Mouse (Mus musculus): Measurements from ENCODE around the gene Unc13b. TPM values are rescaled to one million over a fixed set of nuclear protein-coding genes. Genes with fewer than 3 reads are reported as not detected.

The Unc13b gene
- polyA plus RNA-seq, 1 experiment = 0.08 TPM

DNA sequence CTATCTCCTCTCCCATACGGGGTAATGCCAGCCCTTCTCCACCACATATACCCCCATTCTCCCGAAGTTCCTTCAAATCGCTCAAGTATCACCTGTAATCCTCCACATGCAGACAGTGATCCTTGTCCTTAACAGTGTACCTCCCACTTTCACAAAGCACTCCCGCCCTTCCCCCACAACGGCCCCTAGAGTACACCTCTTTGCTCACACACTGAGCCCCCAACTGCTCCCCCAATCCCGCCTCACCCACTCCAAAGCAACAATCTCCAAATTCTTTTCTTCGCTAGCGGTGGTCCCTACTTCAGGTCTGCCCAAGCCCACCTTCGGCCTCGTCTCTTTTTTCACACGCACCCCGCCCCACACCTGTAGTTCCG is 13.5 kb upstream of the Unc13b start:
- Histone ChIP-seq H3K79me3 (ENCODE audit: low read depth) (no peaks in the 10 kb centered on the region), H3K4me3 (ENCODE audit: insufficient read depth, poor library complexity, severe bottlenecking) (peak overlapping the region; percentile 31), H3K36me3 (ENCODE audit: control insufficient read depth, insufficient read depth) (no peaks in the 10 kb centered on the region), H3ac (ENCODE audit: control insufficient read depth, insufficient read length, low read depth) (no peak overlapping the region), H3K79me2 (ENCODE audit: control insufficient read depth, insufficient read depth) (no peaks in the 10 kb centered on the region), H3K27me3 (ENCODE audit: control insufficient read depth, insufficient read depth, insufficient read length) (no peaks in the 10 kb centered on the region)
- no peak for TF ChIP-seq MYOG (IDR thresholded peaks at IDR 0.05; ENCODE audit: control insufficient read depth, extremely low read depth, insufficient read length)
- no peak for TF ChIP-seq MAX (IDR thresholded peaks at IDR 0.05)

DNA sequence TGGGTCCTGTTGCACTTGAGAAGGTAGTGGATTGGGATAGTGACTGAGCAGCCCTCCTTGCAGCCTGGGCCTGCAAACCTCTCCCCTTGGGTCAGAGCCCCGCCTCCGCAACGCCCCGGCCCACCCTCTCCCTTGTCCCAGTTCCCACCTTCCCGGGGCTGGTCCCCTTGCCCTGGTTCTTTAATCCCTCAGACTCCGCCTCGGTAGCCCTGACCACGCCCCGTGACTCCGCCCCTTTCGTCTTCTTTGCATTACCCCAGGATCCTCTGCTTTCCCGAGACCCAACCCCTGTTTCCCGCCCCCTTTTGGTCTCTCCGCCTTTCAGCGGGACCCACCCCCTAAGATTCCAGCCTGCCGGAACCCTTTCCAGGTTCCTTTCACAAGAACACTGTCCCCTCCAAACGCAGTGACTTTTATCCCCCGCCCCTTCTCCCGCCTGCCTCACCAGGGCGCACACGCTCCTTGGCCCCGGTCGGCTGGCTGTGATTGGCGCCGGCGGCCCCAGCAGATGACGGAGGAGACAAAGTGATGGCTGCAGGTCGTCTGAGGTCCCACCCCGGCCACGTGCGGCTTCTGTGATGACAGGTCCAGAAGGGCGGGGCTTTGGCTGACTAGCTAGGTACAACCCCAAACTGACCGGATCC is 13.0 kb upstream of the Unc13b start, which contains the start of gene Fam214b:
TSS of gene Fam214b (minus strand) at position 562 of the 644 bp plus-strand sequence.
- no peaks in the 10 kb centered on the region for H3K79me3 ChIP-seq (ENCODE audit: low read depth)
- no peaks in the 10 kb centered on the region for H3K79me2 ChIP-seq (ENCODE audit: control insufficient read depth, insufficient read depth)
- H3K36me3 ChIP-seq (ENCODE audit: control insufficient read depth, insufficient read depth) = no peaks in the 10 kb centered on the region
- peak within 1 kb of the TSS; percentile 31 for H3K4me3 ChIP-seq (ENCODE audit: insufficient read depth, poor library complexity, severe bottlenecking)
- TF ChIP-seq CEBPB (IDR thresholded peaks at IDR 0.05; ENCODE audit: low read depth) (no peak), CTCF (IDR thresholded peaks at IDR 0.05; ENCODE audit: control insufficient read depth, insufficient read depth, insufficient read length) (no peak), MYOG (IDR thresholded peaks at IDR 0.05; ENCODE audit: control insufficient read depth, extremely low read depth, insufficient read length) (no peak), MAX (IDR thresholded peaks at IDR 0.05) (peak; percentile 83), FOSL1 (IDR thresholded peaks at IDR 0.05; ENCODE audit: insufficient read depth, low read length, poor library complexity, severe bottlenecking) (no peak), MYOD1 (IDR thresholded peaks at IDR 0.05; ENCODE audit: control insufficient read depth, insufficient read length, low read depth) (no peak), USF1 (IDR thresholded peaks at IDR 0.05; ENCODE audit: low read depth) (peak; percentile 42)
- H3ac ChIP-seq (ENCODE audit: control insufficient read depth, insufficient read length, low read depth) = peak within 1 kb of the TSS; percentile 22
- H3K27me3 ChIP-seq (ENCODE audit: control insufficient read depth, insufficient read depth, insufficient read length) = no peaks in the 10 kb centered on the region

DNA sequence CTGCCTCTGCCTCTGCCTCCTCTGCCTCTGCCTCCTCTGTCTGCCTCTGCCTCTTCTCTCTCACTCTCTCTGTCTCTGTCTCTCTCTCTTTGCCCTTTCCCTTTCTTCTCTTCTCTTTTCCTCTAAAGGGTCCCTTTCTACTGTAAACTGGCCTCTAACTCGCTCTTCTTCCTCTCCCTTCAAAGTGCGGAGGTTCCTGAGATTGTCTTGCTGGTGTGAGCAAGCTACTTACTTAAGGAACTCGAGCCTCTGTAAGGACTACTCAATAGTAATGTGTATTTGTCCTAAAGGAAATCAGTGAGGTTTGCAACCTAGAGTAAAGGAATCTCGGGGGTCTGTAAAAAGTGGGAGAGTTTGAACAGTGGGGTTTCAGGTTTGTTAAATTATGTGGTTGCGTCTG is 12.1 kb upstream of the Unc13b start:
- H3K79me2 ChIP-seq (ENCODE audit: control insufficient read depth, insufficient read depth) = no peaks in the 10 kb centered on the region
- no peaks in the 10 kb centered on the region for H3K79me3 ChIP-seq (ENCODE audit: low read depth)
- TF ChIP-seq MAX (IDR thresholded peaks at IDR 0.05) (no peak), USF1 (IDR thresholded peaks at IDR 0.05; ENCODE audit: low read depth) (no peak), MYOD1 (IDR thresholded peaks at IDR 0.05; ENCODE audit: control insufficient read depth, insufficient read length, low read depth) (no peak), MYOG (IDR thresholded peaks at IDR 0.05; ENCODE audit: control insufficient read depth, extremely low read depth, insufficient read length) (no peak)
- H3ac ChIP-seq (ENCODE audit: control insufficient read depth, insufficient read length, low read depth) = no peak overlapping the region
- H3K27me3 ChIP-seq (ENCODE audit: control insufficient read depth, insufficient read depth, insufficient read length) = no peaks in the 10 kb centered on the region
- H3K4me3 ChIP-seq (ENCODE audit: insufficient read depth, poor library complexity, severe bottlenecking) = no peak overlapping the region
- H3K36me3 ChIP-seq (ENCODE audit: control insufficient read depth, insufficient read depth) = no peaks in the 10 kb centered on the region

DNA sequence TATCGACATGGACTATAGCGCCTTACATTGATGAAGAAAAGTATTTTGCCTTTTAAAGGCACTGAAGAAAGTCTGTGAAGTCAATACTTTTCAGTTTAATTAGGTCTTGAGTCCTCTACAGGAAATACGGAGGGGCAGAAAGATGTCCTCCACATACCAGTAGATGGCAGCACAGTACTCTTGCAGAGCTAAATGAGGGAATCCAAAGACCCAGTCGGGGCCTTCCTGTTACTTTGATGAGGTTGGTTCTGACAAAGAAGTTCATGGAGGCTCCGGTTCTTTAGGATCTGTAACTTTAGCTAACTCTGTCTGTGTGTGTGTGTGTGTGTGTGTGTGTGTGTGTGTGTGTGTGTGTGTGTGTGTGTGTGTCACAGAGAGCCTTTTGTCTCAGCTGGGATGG is 11.5 kb upstream of the Unc13b start:
- Histone ChIP-seq H3K27me3 (ENCODE audit: control insufficient read depth, insufficient read depth, insufficient read length) (no peaks in the 10 kb centered on the region), H3ac (ENCODE audit: control insufficient read depth, insufficient read length, low read depth) (no peak overlapping the region), H3K79me2 (ENCODE audit: control insufficient read depth, insufficient read depth) (no peaks in the 10 kb centered on the region), H3K4me3 (ENCODE audit: insufficient read depth, poor library complexity, severe bottlenecking) (no peak overlapping the region), H3K36me3 (ENCODE audit: control insufficient read depth, insufficient read depth) (no peaks in the 10 kb centered on the region), H3K79me3 (ENCODE audit: low read depth) (no peaks in the 10 kb centered on the region)
- TF ChIP-seq FOSL1 (IDR thresholded peaks at IDR 0.05; ENCODE audit: insufficient read depth, low read length, poor library complexity, severe bottlenecking) (no peak), CEBPB (IDR thresholded peaks at IDR 0.05; ENCODE audit: low read depth) (no peak), USF1 (IDR thresholded peaks at IDR 0.05; ENCODE audit: low read depth) (no peak), CTCF (IDR thresholded peaks at IDR 0.05; ENCODE audit: control insufficient read depth, insufficient read depth, insufficient read length) (peak; percentile 24), MYOD1 (IDR thresholded peaks at IDR 0.05; ENCODE audit: control insufficient read depth, insufficient read length, low read depth) (no peak)

DNA sequence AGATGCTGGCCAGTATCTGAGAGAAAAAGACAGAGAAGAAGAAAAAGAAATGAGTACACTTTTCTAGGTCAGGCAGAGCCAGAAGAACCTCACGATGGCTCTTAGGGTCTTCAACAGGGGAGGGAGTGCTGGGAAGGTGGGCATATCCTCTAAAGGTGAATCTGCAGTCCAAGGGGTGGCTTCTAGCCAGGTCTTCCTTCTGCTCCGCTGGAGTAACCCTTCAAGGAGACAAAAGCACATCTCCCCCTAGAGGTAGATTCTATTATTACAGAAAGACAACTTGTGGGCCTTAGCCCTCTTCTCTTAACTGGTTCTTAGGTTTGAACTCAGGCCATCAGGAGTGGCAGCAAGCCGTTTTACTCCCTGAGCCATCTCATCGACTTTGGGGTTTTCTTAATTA is 6.1 kb upstream of the Unc13b start:
- H3K79me2 ChIP-seq (ENCODE audit: control insufficient read depth, insufficient read depth) = no peaks in the 10 kb centered on the region
- no peaks in the 10 kb centered on the region for H3K79me3 ChIP-seq (ENCODE audit: low read depth)
- no peaks in the 10 kb centered on the region for H3K36me3 ChIP-seq (ENCODE audit: control insufficient read depth, insufficient read depth)
- no peak overlapping the region for H3ac ChIP-seq (ENCODE audit: control insufficient read depth, insufficient read length, low read depth)
- no peak overlapping the region for H3K4me3 ChIP-seq (ENCODE audit: insufficient read depth, poor library complexity, severe bottlenecking)
- TF ChIP-seq MYOG (IDR thresholded peaks at IDR 0.05; ENCODE audit: control insufficient read depth, extremely low read depth, insufficient read length) = no peak
- TF ChIP-seq USF1 (IDR thresholded peaks at IDR 0.05; ENCODE audit: low read depth) = no peak
- TF ChIP-seq MAX (IDR thresholded peaks at IDR 0.05) = no peak
- no peaks in the 10 kb centered on the region for H3K27me3 ChIP-seq (ENCODE audit: control insufficient read depth, insufficient read depth, insufficient read length)

DNA sequence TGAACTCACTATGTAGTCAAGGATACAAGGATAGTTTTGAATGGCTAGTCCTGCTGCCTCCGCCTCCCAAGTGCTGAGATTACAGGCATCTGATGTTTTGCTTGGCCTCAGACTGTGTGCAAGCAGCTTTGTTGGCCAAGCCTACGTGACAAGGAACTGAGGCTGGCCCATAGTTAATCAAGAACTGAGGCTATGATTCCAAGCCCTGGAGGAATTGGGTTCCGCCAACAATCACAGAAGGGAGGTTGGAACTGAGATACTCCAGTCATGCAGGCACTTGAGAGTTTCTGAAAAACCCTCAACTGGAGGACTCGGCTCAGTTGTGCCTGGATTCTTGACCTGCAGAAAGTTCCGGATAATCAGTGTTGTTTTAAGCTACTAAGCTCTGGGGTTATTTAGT is 1.1 kb upstream of the Unc13b start:
- Histone ChIP-seq H3K4me3 (ENCODE audit: insufficient read depth, poor library complexity, severe bottlenecking) (no peak overlapping the region), H3K36me3 (ENCODE audit: control insufficient read depth, insufficient read depth) (no peaks in the 10 kb centered on the region), H3K79me3 (ENCODE audit: low read depth) (no peaks in the 10 kb centered on the region), H3ac (ENCODE audit: control insufficient read depth, insufficient read length, low read depth) (no peak overlapping the region), H3K79me2 (ENCODE audit: control insufficient read depth, insufficient read depth) (no peaks in the 10 kb centered on the region), H3K27me3 (ENCODE audit: control insufficient read depth, insufficient read depth, insufficient read length) (peaks cover 17% of the 10 kb centered on the region)
- no peak for TF ChIP-seq MAX (IDR thresholded peaks at IDR 0.05)
- TF ChIP-seq FOSL1 (IDR thresholded peaks at IDR 0.05; ENCODE audit: insufficient read depth, low read length, poor library complexity, severe bottlenecking) = no peak
- no peak for TF ChIP-seq CEBPB (IDR thresholded peaks at IDR 0.05; ENCODE audit: low read depth)
- TF ChIP-seq CTCF (IDR thresholded peaks at IDR 0.05; ENCODE audit: control insufficient read depth, insufficient read depth, insufficient read length) = no peak
- TF ChIP-seq USF1 (IDR thresholded peaks at IDR 0.05; ENCODE audit: low read depth) = no peak
- TF ChIP-seq MYOG (IDR thresholded peaks at IDR 0.05; ENCODE audit: control insufficient read depth, extremely low read depth, insufficient read length) = no peak
- TF ChIP-seq MYOD1 (IDR thresholded peaks at IDR 0.05; ENCODE audit: control insufficient read depth, insufficient read length, low read depth) = no peak
